Mouse (Mus musculus) ovary, postnatal 10 days (tissue): ENCODE data around the gene Nfix.
A peak's percentile ranks its signal among the peaks of the same experiment; 100 is the strongest.
"Not testable (repeated sequence)": the region's sequence is repeated elsewhere in the genome, so short reads cannot be mapped to it uniquely, and the experiment has no call there.

Source experiments
- DNase-seq: peaks from one replicate; pipeline ENCODE4 v3.0.0; 2022; ENCODE audit warnings: low spot score

Gene Nfix

GRCm38 (mm10) chr8:84698929-84699401 is 101.2 kb downstream of the Nfix start:
- DNase-seq: no peak

- DNase-seq: no peak
Observed at GRCm38 (mm10) chr8:84698288-84698687, 101.9 kb downstream of the Nfix start.

- DNase-seq: no peak
Observed at GRCm38 (mm10) chr8:84697166-84698130, 102.7 kb downstream of the Nfix start.

- no peak for DNase-seq
Observed at GRCm38 (mm10) chr8:84695140-84695539, 105.0 kb downstream of the Nfix start.

- no peak for DNase-seq
Observed at GRCm38 (mm10) chr8:84693332-84693731, 106.8 kb downstream of the Nfix start.

GRCm38 (mm10) chr8:84689091-84689915 is 110.8 kb downstream of the Nfix start:
- DNase-seq: peak; percentile 83

- no peak for DNase-seq
Observed at GRCm38 (mm10) chr8:84687705-84688100, 112.4 kb downstream of the Nfix start, which contains the start of gene Nacc1. TSS of gene Nacc1 (minus strand) at chr8:84687862.

GRCm38 (mm10) chr8:84687003-84687704 is 113.0 kb downstream of the Nfix start:
- no peak for DNase-seq

- no peak for DNase-seq
Observed at GRCm38 (mm10) chr8:84686191-84687002, 113.7 kb downstream of the Nfix start, which contains the start of gene Trmt1. TSS of gene Trmt1 (plus strand) at chr8:84686307.

- DNase-seq: no peak
Observed at GRCm38 (mm10) chr8:84684537-84684936, 115.6 kb downstream of the Nfix start.

- DNase-seq: no peak
Observed at GRCm38 (mm10) chr8:84682257-84682656, 117.9 kb downstream of the Nfix start.

- DNase-seq: no peak
Observed at GRCm38 (mm10) chr8:84681476-84681875, 118.7 kb downstream of the Nfix start.

GRCm38 (mm10) chr8:84677305-84677704 is 122.8 kb downstream of the Nfix start:
- DNase-seq: no peak

GRCm38 (mm10) chr8:84670295-84671006 is 129.7 kb downstream of the Nfix start:
- not testable (repeated sequence) for DNase-seq

- no peak for DNase-seq
Observed at GRCm38 (mm10) chr8:84668731-84669485, 131.2 kb downstream of the Nfix start.

GRCm38 (mm10) chr8:84668081-84668480 is 132.1 kb downstream of the Nfix start:
- no peak for DNase-seq

- no peak for DNase-seq
Observed at GRCm38 (mm10) chr8:84665385-84665893, 134.7 kb downstream of the Nfix start.

- DNase-seq: peak; percentile 69
Observed at GRCm38 (mm10) chr8:84664566-84665384, 135.4 kb downstream of the Nfix start.
